Mouse (Mus musculus) heart, postnatal 0 days (tissue): ENCODE data around the gene Lancl3. TPM values are rescaled to one million over a fixed set of nuclear protein-coding genes. Genes with fewer than 3 reads are reported as not detected.

Experiments
- ATAC-seq: fragments of 200-750 bp; cut with Nextera tagmentation; 2 replicates; pipeline ENCODE4 v1.8.0; 2017; ENCODE audit warnings: low read depth, moderate number of reproducible peaks, moderate library complexity; ENCODE audit not compliant: insufficient read depth
- DNase-seq: peaks from one replicate; pipeline ENCODE4 v3.0.0-alpha.2; 2016; ENCODE audit warnings: low spot score
- H3K27ac ChIP-seq: fragments of 300-500 bp; sonication (generic); 2 replicates; pipeline ENCODE4 v1.5.1; 2014; ENCODE audit warnings: low read depth, mild to moderate bottlenecking
- H3K27me3 ChIP-seq: fragments of 300-500 bp; sonication (generic); 2 replicates; pipeline ENCODE4 v1.6.1; 2014; ENCODE audit warnings: low read length, mixed read lengths; ENCODE audit not compliant: control insufficient read depth, insufficient read depth
- H3K36me3 ChIP-seq: fragments of 300-500 bp; sonication (generic); replicated peaks from 2 replicates; pipeline ENCODE4 v1.6.1; 2014; ENCODE audit warnings: low read length, mixed read lengths; ENCODE audit not compliant: control insufficient read depth, insufficient read depth
- H3K4me1 ChIP-seq: fragments of 300-500 bp; sonication (generic); 2 replicates; pipeline ENCODE4 v1.6.1; 2014; ENCODE audit warnings: antibody characterized with exemption; ENCODE audit not compliant: control insufficient read depth, insufficient read depth
- H3K4me2 ChIP-seq: fragments of 300-500 bp; sonication (generic); 2 replicates; pipeline ENCODE4 v1.6.1; 2014; ENCODE audit warnings: low read depth, mild to moderate bottlenecking, low read length, moderate library complexity
- H3K4me3 ChIP-seq: fragments of 300-500 bp; sonication (generic); 2 replicates; pipeline ENCODE4 v1.5.1; 2014; ENCODE audit warnings: low read depth, low read length
- H3K9ac ChIP-seq: fragments of 300-500 bp; sonication (generic); replicated peaks from 2 replicates; pipeline ENCODE4 v1.6.1; 2014; ENCODE audit warnings: low read depth, low read length, mixed read lengths
- H3K9me3 ChIP-seq: fragments of 300-500 bp; sonication (generic); replicated peaks from 2 replicates; pipeline ENCODE4 v1.6.1; 2016; ENCODE audit warnings: low read length; ENCODE audit not compliant: control insufficient read depth
- CTCF ChIP-seq: IDR thresholded peaks from 2 replicates; pipeline ENCODE4 v1.5.1; 2016; ENCODE audit warnings: antibody characterized with exemption, control low read depth, low read depth
- EP300 ChIP-seq: IDR thresholded peaks from 2 replicates; pipeline ENCODE4 v1.6.1; 2016; ENCODE audit warnings: antibody characterized with exemption, low read depth
- WGBS: fragments of 180-500 bp; shearing (Covaris S2); extraction: QIAGEN DNeasy Blood & Tissue Kit; methylation state at CpG from one replicate; pipeline ENCODE4 v1.1.7; 2014; 5-methylcytosine and 5-hydroxymethylcytosine counted together
- polyA plus RNA-seq: library from polyadenylated mRNA; unstranded; fragments of >200 nt; fragmentation: Nextera tagmentation; extraction: Ambion mirVana; gene quantifications from 2 replicates; pipeline ENCODE4 v1.2.1, GENCODE M21; 2015
- total RNA-seq: library from RNA; depleted of rRNA; stranded (reverse); fragments of >200 nt; gene quantifications from 2 replicates; pipeline ENCODE4 v1.2.3, GENCODE M21; 2014; ENCODE audit warnings: low replicate concordance

Gene Lancl3
- total and polyA plus RNA-seq, 2 experiments from 2014 or later, result 1.5 to 6.1 TPM

GRCm38 (mm10) chrX:9202781-9203405, 3.2 kb downstream of the Lancl3 start:
- ATAC-seq, result peak; percentile 28; the same call in 1 of the 2 replicates
- Histone ChIP-seq H3K27me3 (no peaks in the 10 kb centered on the region), H3K9ac (no peak overlapping the region), H3K4me2 (peak overlapping the region; percentile 1; the same call in 1 of the 2 replicates), H3K4me3 (no peak overlapping the region), H3K36me3 (no peaks in the 10 kb centered on the region), H3K27ac (peak overlapping the region; percentile 74), H3K4me1 (no peaks in the 10 kb centered on the region), H3K9me3 (no peaks in the 10 kb centered on the region)
- WGBS, result 32% methylated on average over 7 of the region's 7 CpGs
- peak; percentile 36 for DNase-seq
- TF ChIP-seq EP300 (no peak), CTCF (no peak)

DNA sequence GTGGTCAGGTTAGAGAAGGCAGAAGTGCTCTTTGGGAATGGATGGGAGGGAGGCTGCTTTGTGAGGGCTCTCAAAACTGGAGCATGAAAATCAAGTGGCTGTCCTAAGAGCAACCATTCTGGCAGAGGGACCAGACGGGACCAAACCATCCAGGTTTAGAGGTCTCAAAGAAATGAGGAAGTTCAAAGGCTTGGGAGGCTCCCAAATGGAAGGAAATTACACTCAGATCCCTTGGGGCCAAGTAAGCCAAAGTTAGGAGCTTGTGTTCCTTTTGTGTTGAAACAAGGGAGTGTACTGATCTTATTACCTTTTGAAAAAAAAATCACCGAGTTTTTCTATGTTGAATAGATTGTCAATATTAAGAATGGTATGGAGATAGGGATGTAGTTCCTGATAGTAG, 5.4 kb downstream of the Lancl3 start:
- Histone ChIP-seq H3K4me3 (no peak overlapping the region), H3K27ac (no peak overlapping the region), H3K4me2 (no peak overlapping the region), H3K9ac (no peak overlapping the region), H3K9me3 (no peaks in the 10 kb centered on the region), H3K27me3 (no peaks in the 10 kb centered on the region), H3K4me1 (no peaks in the 10 kb centered on the region), H3K36me3 (no peaks in the 10 kb centered on the region)
- TF ChIP-seq CTCF (no peak), EP300 (no peak)
- 52% methylated on average over 2 of the region's 2 CpGs for WGBS
- ATAC-seq, result no peak
- no peak for DNase-seq

GRCm38 (mm10) chrX:9216244-9216643, 16.5 kb downstream of the Lancl3 start:
- no peaks in the 10 kb centered on the region for H3K36me3 ChIP-seq
- H3K9me3 ChIP-seq, result no peaks in the 10 kb centered on the region
- DNase-seq (no peak), ATAC-seq (no peak)
- TF ChIP-seq CTCF (peak; percentile 22; the same call in 1 of the 2 replicates), EP300 (no peak)
- no peak overlapping the region for H3K4me2 ChIP-seq
- H3K4me3 ChIP-seq, result no peak overlapping the region
- H3K27me3 ChIP-seq, result no peaks in the 10 kb centered on the region
- H3K4me1 ChIP-seq, result no peaks in the 10 kb centered on the region
- WGBS, result 89% methylated on average over 2 of the region's 2 CpGs
- H3K27ac ChIP-seq, result no peak overlapping the region
- H3K9ac ChIP-seq, result no peak overlapping the region

DNA sequence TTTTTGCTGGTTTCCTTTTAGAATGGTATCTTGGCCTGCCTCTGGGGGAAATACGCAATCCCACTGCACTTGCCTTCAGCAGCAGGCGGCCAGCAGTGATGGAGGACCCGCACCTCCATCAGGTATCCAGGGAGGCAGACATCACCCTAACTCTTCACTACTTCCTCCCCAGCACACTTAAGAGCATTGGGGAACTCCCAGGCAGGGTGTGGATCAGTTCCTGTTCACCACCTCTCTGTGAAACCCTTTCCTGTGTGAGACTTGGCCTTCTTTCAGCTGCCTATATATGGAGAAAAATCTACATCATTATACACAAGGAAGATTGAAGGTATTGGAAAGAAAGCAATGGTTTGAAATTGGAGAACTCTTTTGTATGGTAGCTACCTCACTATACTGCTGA, 19.9 kb downstream of the Lancl3 start:
- no peaks in the 10 kb centered on the region for H3K4me1 ChIP-seq
- WGBS, result 82% methylated on average over 3 of the region's 3 CpGs

DNA sequence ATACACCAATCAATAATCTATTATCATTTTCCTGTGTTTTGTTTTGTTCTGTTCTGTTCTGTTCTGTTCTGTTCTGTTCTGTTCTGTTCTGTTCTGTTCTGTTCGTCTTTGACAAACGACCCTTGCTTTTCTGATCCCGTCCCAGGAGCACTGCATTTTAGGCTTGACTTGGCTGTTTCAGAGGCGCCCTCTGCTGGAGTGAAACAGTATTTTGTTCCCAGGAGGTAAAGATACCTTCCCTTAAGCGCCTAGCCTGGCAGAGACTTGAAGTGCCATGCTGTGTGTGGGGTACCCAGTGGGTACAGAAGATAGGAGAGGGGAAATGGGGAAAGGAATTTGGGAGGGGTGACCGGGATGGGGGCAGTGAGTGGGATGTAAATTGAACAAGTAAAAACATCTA, 21.5 kb downstream of the Lancl3 start:
- no peak overlapping the region for H3K4me3 ChIP-seq
- DNase-seq, result peak; percentile 7
- H3K36me3 ChIP-seq, result no peaks in the 10 kb centered on the region
- no peaks in the 10 kb centered on the region for H3K4me1 ChIP-seq
- no peak overlapping the region for H3K4me2 ChIP-seq
- no peak overlapping the region for H3K9ac ChIP-seq
- no peak for TF ChIP-seq EP300
- peak; percentile 55 for TF ChIP-seq CTCF
- 34% methylated on average over 6 of the region's 6 CpGs for WGBS
- H3K27me3 ChIP-seq, result no peaks in the 10 kb centered on the region
- H3K9me3 ChIP-seq, result no peaks in the 10 kb centered on the region
- no peak for ATAC-seq
- H3K27ac ChIP-seq, result no peak overlapping the region

More for the DNA sequence above, 19.9 kb downstream of the Lancl3 start:
- H3K27ac ChIP-seq, result no peak overlapping the region
- DNase-seq (no peak), ATAC-seq (no peak)
- no peak overlapping the region for H3K4me2 ChIP-seq
- H3K27me3 ChIP-seq, result no peaks in the 10 kb centered on the region
- no peak for TF ChIP-seq CTCF
- no peak for TF ChIP-seq EP300
- no peaks in the 10 kb centered on the region for H3K9me3 ChIP-seq
- no peak overlapping the region for H3K4me3 ChIP-seq
- no peaks in the 10 kb centered on the region for H3K36me3 ChIP-seq
- H3K9ac ChIP-seq, result no peak overlapping the region

DNA sequence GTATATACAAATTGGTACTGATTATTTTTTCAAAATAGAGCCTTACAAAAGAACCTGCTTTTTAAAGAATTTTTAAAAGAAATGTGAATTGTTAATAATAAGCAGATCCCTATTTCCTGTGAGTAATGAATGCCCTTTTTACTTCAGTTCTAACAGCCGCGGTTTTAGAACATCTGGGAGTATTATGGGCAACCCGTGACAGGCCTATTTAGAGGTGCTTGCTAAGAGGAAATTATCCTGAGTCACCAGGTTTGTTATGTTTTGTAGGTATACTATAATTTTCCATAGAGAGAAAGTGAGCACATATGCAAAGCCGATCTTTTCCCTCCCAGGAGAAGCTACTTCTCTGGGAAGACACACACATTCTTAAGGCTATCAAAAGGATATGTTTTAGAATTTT, 22.0 kb downstream of the Lancl3 start:
- H3K4me2 ChIP-seq, result no peak overlapping the region
- H3K4me1 ChIP-seq, result no peaks in the 10 kb centered on the region
- H3K4me3 ChIP-seq, result no peak overlapping the region
- H3K27ac ChIP-seq, result no peak overlapping the region
- no peak for ATAC-seq
- WGBS, result 75% methylated on average over 4 of the region's 4 CpGs
- no peak overlapping the region for H3K9ac ChIP-seq
- no peaks in the 10 kb centered on the region for H3K27me3 ChIP-seq
- DNase-seq, result no peak
- H3K9me3 ChIP-seq, result no peaks in the 10 kb centered on the region
- TF ChIP-seq CTCF, result no peak
- no peak for TF ChIP-seq EP300
- H3K36me3 ChIP-seq, result no peaks in the 10 kb centered on the region
